Mouse (Mus musculus): ENCODE measurements around the gene Net1. TPM values are rescaled to one million over a fixed set of nuclear protein-coding genes. Genes with fewer than 3 reads are reported as not detected.
"Not testable (repeated sequence)": the region's sequence is repeated elsewhere in the genome, so short reads cannot be mapped to it uniquely, and the experiment has no call there.

Net1 gene
- total RNA-seq, 2 experiments from 2014 or later: 36.9 to 42.4 TPM

GRCm38 (mm10) chr13:3833644-3834043 lies 84.4 kb downstream of the Net1 start:
- DNase-seq (ENCODE audit: low spot score in 2 of 2): not testable (repeated sequence)

DNA sequence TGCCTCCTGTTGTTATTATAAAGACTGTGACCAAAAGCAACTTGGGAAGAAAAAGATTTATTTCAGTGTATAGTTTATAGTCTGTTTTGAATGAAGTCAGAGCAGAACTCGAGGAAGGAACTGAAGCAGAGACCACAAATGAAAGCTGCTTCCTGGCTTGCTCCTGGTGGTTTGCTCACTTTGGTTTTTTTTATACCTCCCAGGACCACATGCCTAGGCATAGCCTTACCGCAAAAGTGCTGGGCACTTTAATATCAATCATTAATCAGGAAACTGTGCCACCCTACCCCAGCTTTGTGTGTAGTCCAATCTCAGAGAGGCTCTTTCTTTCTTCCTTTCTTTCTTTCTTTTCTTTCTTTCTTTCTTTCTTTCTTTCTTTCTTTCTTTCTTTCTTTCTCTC lies 85.6 kb downstream of the Net1 start:
- no peak for DNase-seq (ENCODE audit: low spot score in 2 of 2)

Small RNA genes within 50 kb of the gene (microRNA-seq; reads per million reads assigned to microRNA genes)
- 0 reads per million in 2 experiments for gene Gm22460

Other genes with a start within 250 kb of the Net1 start
- gene Calml3, start 113.9 kb downstream of the Net1 start, total RNA-seq (2021): not detected
- gene Calm4, start 80.5 kb downstream of the Net1 start, total RNA-seq (2021): not detected
- gene Calm5, start 64.0 kb downstream of the Net1 start, total RNA-seq (2021): not detected
- not detected for gene Tubal3, start 54 bp upstream of the Net1 start, total RNA-seq (2021)
- gene Ucn3, start 27.1 kb upstream of the Net1 start, total RNA-seq (2021): under 1 TPM in 1 of 2 experiments, not detected in 1; 0.45 TPM
- 1 to 10 TPM; 1.0 to 1.5 TPM for gene Akr1c14, start 130.8 kb upstream of the Net1 start, total RNA-seq (2021)
- 1 to 10 TPM in 1 of 2 experiments, under 1 TPM in 1; 0.91 to 1.9 TPM for gene Akr1c18, start 232.4 kb upstream of the Net1 start, total RNA-seq (2021)